Comparison of ENCODE assay signal across 22 mouse cellular contexts in the genomic region with DNA sequence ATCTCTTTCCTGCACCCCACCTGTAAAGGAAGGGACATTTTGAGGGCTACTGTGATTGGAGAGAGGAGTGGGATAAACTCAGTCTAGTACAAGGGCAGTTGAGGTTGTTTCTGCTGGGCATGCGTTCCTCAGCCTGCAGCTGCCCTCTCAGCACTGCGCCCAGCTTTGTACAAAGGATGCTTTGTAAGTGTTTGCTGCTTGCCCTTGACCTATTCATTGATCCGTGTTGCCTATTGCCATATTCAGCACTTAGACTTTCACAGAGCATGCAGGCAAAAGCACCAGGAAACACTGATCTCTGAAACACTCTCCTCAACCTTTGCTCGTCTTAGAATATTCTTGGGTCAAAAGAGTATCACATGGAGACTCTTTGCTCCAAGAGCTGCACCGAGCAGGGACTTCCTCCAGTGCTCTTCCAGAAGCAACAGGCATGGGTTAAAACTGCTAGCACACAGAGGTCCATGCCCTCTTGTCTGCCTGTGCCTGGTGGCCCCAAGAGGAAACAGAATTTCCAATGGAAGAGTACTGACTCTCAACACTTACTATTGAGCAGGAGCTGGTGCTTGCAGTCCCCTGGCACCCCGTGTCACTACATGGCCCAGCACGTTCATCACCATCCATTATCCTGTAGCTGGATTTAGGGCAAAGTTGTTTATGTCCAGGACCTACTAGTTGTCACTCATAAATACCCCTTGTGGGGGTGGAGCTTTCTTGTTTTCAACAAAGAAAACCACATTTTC. TPM values are rescaled to one million over a fixed set of nuclear protein-coding genes. Genes with fewer than 3 reads are reported as not detected.
DNase-seq lines count a peak whose midpoint lies in the region; ATAC-seq lines count a peak whose summit lies in the region.
"Had no signal": no experiment of that assay in that cellular context is flagged by ENCODE, and none has a peak within 500 bp of the region (broad histone marks: within the 10 kb centered on the region; RNA-seq: fewer than 3 reads in every experiment).

No protein-coding gene starts in this region.

- no peaks in the 10 kb centered on the region for H3K27me3 ChIP-seq in kidney, embryonic 14.5 days (ENCODE audit: control insufficient read depth, insufficient read depth, low read length)
- H3K27me3 ChIP-seq in embryonic facial prominence, embryonic 10.5 days (replicated peaks; ENCODE audit: low read depth, poor library complexity, severe bottlenecking): no peaks in the 10 kb centered on the region
- H3K27me3 ChIP-seq: forebrain, embryonic 15.5 days; hindbrain, embryonic 13.5 days; midbrain, embryonic 15.5 days; stomach, embryonic 15.5 days had no signal

- WGBS in kidney, embryonic 14.5 days: 78% methylated on average over 7 of the region's 7 CpGs
- 76% methylated on average over 7 of the region's 7 CpGs for WGBS in embryonic facial prominence, embryonic 10.5 days

- no peak overlapping the region; the same call in 1 of the 2 replicates for H3K27ac ChIP-seq in kidney, embryonic 14.5 days (ENCODE audit: low read depth, low read length)
- H3K27ac ChIP-seq in embryonic facial prominence, embryonic 10.5 days (replicated peaks): 0 out of 2 replicates have a peak overlapping the region, but pooled peaks have one; percentile 61
- H3K27ac ChIP-seq: forebrain, embryonic 15.5 days; gastrocnemius, adult 2 months; heart, adult 2 months; hindbrain, embryonic 13.5 days; midbrain, embryonic 15.5 days; stomach, embryonic 15.5 days had no signal

- peak; percentile 54 for DNase-seq in kidney, adult 11 months
- peak; percentile 52 for DNase-seq in layer of hippocampus, adult 9-11 months
- DNase-seq in layer of hippocampus, postnatal 36 days: no peak
- no peak for DNase-seq in embryonic facial prominence, embryonic 10.5 days (ENCODE audit: low spot score)
- peak; percentile 24 for DNase-seq in telencephalon, adult 2 months (ENCODE audit: low read depth, low spot score)
- no peak for DNase-seq in urinary bladder, postnatal 4 days (ENCODE audit: low spot score in 2 of 2)
- DNase-seq: B cell, adult 2 months; cerebellum, adult 11 months; gastrocnemius, adult 2 months; heart, adult 2 months; lung, embryonic 14.5 days; thymus, postnatal 25 days had no signal

- H3K9me3 ChIP-seq in kidney, embryonic 14.5 days (ENCODE audit: control insufficient read depth, low read length): no peaks in the 10 kb centered on the region
- H3K9me3 ChIP-seq in embryonic facial prominence, embryonic 10.5 days: no peaks in the 10 kb centered on the region
- H3K9me3 ChIP-seq: forebrain, embryonic 15.5 days; hindbrain, embryonic 13.5 days; midbrain, embryonic 15.5 days; stomach, embryonic 15.5 days had no signal

- ATAC-seq in kidney, embryonic 14.5 days (ENCODE audit: low FRiP score, low TSS enrichment): no peak
- ATAC-seq: forebrain, embryonic 15.5 days; midbrain, embryonic 15.5 days had no signal

- H3K4me1 ChIP-seq in kidney, embryonic 14.5 days (ENCODE audit: control insufficient read depth, insufficient read depth, low read length): no peaks in the 10 kb centered on the region
- H3K4me1 ChIP-seq in embryonic facial prominence, embryonic 10.5 days: peaks cover 12% of the 10 kb centered on the region; the same call in 1 of the 2 replicates
- H3K4me1 ChIP-seq: forebrain, embryonic 15.5 days; hindbrain, embryonic 13.5 days; midbrain, embryonic 15.5 days; stomach, embryonic 15.5 days had no signal

- H3K36me3 ChIP-seq in kidney, embryonic 14.5 days (ENCODE audit: control insufficient read depth, insufficient read depth, low read length): peaks cover 22% of the 10 kb centered on the region
- H3K36me3 ChIP-seq in embryonic facial prominence, embryonic 10.5 days (replicated peaks): peaks cover 62% of the 10 kb centered on the region

- no peak overlapping the region for H3K4me2 ChIP-seq in kidney, embryonic 14.5 days (replicated peaks; ENCODE audit: low read depth, low read length)
- H3K4me2 ChIP-seq: forebrain, embryonic 15.5 days; hindbrain, embryonic 13.5 days; lung, embryonic 14.5 days; midbrain, embryonic 15.5 days; stomach, embryonic 15.5 days had no signal

- no peak overlapping the region for H3K4me3 ChIP-seq in kidney, embryonic 14.5 days (ENCODE audit: low read length)
- H3K4me3 ChIP-seq in embryonic facial prominence, embryonic 10.5 days: no peak overlapping the region
- H3K4me3 ChIP-seq: erythroblast, embryonic 14.5 days; forebrain, embryonic 15.5 days; gastrocnemius, adult 2 months; heart, adult 2 months; hindbrain, embryonic 13.5 days; midbrain, embryonic 15.5 days; stomach, embryonic 15.5 days had no signal

- no peak overlapping the region for H3K9ac ChIP-seq in kidney, embryonic 14.5 days (ENCODE audit: low read depth, low read length)
- H3K9ac ChIP-seq: forebrain, embryonic 15.5 days; hindbrain, embryonic 13.5 days; lung, embryonic 14.5 days; midbrain, embryonic 15.5 days; stomach, embryonic 15.5 days had no signal

RNA-seq across cellular contexts. Expression of a gene that starts 15.2 kb away (rescaled TPM):
- polyA plus RNA-seq in kidney, embryonic 14.5 days (2014; fragmentation: Nextera tagmentation; extraction: Ambion mirVana): 0.33 and 0.49 TPM in 2 replicates
- total RNA-seq in layer of hippocampus, postnatal 36 days (2021): not detected
- 0.24 and 0.39 TPM in 2 replicates for polyA plus RNA-seq in embryonic facial prominence, embryonic 10.5 days (2016; fragmentation: Nextera tagmentation; extraction: Ambion mirVana)
- total RNA-seq: common myeloid progenitor, adult 5-6 weeks; gastrocnemius, adult 2 months; left cerebral cortex, postnatal 36 days; liver, adult 2 months had no signal
- polyA plus RNA-seq: erythroblast, embryonic 14.5 days had no signal

RNA-seq across cellular contexts. Expression of a gene that starts 23.6 kb away (rescaled TPM):
- polyA plus RNA-seq in kidney, embryonic 14.5 days (2014; fragmentation: Nextera tagmentation; extraction: Ambion mirVana): not detected in 2 replicates
- total RNA-seq in layer of hippocampus, postnatal 36 days (2021): not detected
- not detected in 2 replicates for polyA plus RNA-seq in embryonic facial prominence, embryonic 10.5 days (2016; fragmentation: Nextera tagmentation; extraction: Ambion mirVana)
- total RNA-seq: common myeloid progenitor, adult 5-6 weeks; gastrocnemius, adult 2 months; heart, adult 2 months; left cerebral cortex, postnatal 36 days; liver, adult 2 months had no signal
- polyA plus RNA-seq: erythroblast, embryonic 14.5 days; forebrain, embryonic 15.5 days; heart, adult 2 months; heart, embryonic 16.5 days; hindbrain, embryonic 13.5 days; liver, adult 2 months; lung, embryonic 14.5 days; midbrain, embryonic 15.5 days had no signal

RNA-seq across cellular contexts. Expression of a gene that starts 41.7 kb away (rescaled TPM):
- polyA plus RNA-seq in kidney, embryonic 14.5 days (2014; fragmentation: Nextera tagmentation; extraction: Ambion mirVana): 16.5 and 40.6 TPM in 2 replicates
- total RNA-seq in layer of hippocampus, postnatal 36 days (2021): 10 to 100 TPM; 35.0 to 38.6 TPM
- 43.8 and 46.4 TPM in 2 replicates for polyA plus RNA-seq in embryonic facial prominence, embryonic 10.5 days (2016; fragmentation: Nextera tagmentation; extraction: Ambion mirVana)

RNA-seq across cellular contexts. Expression of a gene that starts 52.9 kb away (rescaled TPM):
- 32.5 and 37.8 TPM in 2 replicates for polyA plus RNA-seq in kidney, embryonic 14.5 days (2014; fragmentation: Nextera tagmentation; extraction: Ambion mirVana)
- total RNA-seq in layer of hippocampus, postnatal 36 days (2021): 10 to 100 TPM; 12.0 to 13.2 TPM
- polyA plus RNA-seq in embryonic facial prominence, embryonic 10.5 days (2016; fragmentation: Nextera tagmentation; extraction: Ambion mirVana): 32.5 and 34.1 TPM in 2 replicates
- polyA plus RNA-seq: erythroblast, embryonic 14.5 days had no signal

Comparison
In these comparisons a context has a peak if more than half of its experiments do, and no peak if none do; other contexts are left out.
1. DNase-seq: peak in kidney, adult 11 months (single experiment), layer of hippocampus, adult 9-11 months (single experiment) and telencephalon, adult 2 months (single experiment); none in layer of hippocampus, postnatal 36 days (0 of 2), embryonic facial prominence, embryonic 10.5 days (single experiment) and urinary bladder, postnatal 4 days (0 of 2).